Mouse (Mus musculus) heart, postnatal 4 days (tissue): ENCODE measurements at regions not wholly inside any gene's neighbourhood (a gene's known extent, or its start where the extent isn't known, plus 50 kb on each side); places are given as distances from the start of the nearest gene placed in this dataset.

Experiments
- DNase-seq: peaks from one replicate; pipeline ENCODE4 v3.0.0; 2021

DNA sequence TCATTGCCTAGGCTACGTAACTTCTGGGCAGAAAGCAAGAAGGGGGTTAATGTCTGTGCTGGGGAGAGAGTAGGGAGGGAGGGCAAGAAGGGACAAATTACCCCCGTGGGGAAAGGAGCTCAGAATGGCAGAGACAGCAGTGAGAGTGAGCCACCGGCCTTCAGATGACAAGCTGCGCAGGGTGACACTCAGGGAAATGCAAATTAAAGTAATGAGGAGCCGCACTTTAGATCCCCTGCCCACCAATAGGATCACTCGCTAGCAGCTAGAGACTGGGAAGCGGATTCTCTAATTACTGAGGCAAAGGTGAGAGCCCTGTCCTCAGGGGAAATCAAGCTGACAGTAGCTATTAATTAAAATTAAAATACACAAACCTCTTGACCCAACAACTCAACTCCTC is 202.5 kb downstream of the Arhgef10l start:
- DNase-seq = no peak

DNA sequence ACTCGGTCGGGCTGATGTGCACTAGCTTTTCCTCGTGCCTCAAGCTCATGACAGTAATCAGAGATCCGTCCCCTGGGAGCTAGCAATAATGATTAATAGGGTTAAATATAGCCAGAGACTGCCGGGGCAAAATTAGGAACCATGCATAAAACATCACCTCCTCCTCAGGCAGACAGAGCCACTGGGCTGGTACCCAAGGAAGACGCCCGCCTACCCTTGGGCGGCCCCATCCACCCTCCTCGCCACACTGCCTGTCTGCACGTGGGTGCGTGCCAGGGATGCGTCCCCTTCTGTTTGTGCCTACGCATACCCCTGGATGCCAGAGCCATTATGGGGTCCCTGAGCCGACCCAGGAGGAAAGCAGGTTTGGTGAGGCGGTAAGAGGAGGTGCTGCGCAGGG is 204.5 kb downstream of the Arhgef10l start:
- no peak for DNase-seq

DNA sequence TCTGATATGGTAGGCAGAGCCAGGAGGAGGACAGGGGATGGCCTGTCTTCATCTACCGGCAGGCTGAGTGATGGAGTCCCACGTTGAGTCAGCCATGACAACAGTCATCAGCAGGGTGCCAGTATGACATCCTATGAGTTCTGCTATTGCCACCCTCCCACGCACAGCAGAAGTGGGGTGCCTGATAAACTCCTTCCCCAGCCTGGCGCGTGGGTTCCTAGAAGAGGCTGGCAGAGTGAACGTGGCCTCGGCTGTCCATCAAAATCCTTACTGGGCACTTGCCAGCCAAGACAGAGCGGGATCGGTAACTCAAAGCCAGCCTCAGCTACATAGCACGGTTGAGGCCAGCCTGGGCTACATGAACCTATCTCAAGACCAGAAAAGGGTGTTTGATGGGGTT is 202.5 kb upstream of the Igsf21 start:
- no peak for DNase-seq

- no peak for DNase-seq
Measured at GRCm38 (mm10) chr4:140446455-140446854, 199.9 kb upstream of the Igsf21 start.

- no peak for DNase-seq
Measured at GRCm38 (mm10) chr4:140445931-140446330, 199.3 kb upstream of the Igsf21 start.

DNA sequence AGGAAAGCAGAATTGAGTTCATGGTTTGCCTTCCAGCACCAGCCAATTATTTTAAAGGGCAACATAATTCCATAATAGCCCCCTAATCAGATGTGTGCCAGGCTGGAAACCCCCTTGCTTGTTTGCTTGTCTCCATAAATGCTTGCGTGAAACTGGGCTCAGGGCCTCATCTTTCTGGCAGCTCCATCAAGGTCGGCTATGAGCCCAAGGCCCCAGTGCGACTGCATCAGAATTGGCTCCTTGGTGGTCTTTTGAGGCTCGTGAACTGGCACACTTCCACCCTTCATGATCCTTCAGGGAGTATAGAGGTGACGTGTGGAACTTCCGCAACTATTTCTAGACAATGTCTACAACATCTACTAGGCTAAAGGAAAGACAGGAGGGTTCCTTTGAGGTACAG is 196.6 kb upstream of the Igsf21 start:
- DNase-seq = no peak

DNA sequence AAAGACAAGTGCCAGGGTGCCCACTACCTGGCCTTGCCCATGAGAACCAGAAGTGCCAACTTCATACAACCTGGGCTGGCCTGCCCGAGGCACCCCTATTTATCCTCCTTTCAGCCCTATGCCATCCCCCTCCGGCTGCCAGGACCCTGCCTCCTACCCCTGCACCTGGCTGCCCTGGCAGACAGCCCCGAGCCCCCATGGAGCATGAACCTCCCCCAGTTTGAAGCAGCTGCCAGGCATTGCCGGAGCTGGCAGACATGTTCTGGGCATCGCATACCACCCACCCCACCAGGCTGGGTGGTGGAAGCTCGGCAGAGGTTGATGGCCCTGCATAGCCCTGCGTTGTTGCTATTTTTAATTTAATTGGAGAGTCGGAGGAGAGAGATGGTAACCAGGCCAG is 195.2 kb upstream of the Igsf21 start:
- no peak for DNase-seq

GRCm38 (mm10) chr4:140439856-140440255 is 193.3 kb upstream of the Igsf21 start:
- DNase-seq = peak; percentile 76

GRCm38 (mm10) chr4:140436030-140436429 is 189.4 kb upstream of the Igsf21 start:
- DNase-seq = no peak

DNA sequence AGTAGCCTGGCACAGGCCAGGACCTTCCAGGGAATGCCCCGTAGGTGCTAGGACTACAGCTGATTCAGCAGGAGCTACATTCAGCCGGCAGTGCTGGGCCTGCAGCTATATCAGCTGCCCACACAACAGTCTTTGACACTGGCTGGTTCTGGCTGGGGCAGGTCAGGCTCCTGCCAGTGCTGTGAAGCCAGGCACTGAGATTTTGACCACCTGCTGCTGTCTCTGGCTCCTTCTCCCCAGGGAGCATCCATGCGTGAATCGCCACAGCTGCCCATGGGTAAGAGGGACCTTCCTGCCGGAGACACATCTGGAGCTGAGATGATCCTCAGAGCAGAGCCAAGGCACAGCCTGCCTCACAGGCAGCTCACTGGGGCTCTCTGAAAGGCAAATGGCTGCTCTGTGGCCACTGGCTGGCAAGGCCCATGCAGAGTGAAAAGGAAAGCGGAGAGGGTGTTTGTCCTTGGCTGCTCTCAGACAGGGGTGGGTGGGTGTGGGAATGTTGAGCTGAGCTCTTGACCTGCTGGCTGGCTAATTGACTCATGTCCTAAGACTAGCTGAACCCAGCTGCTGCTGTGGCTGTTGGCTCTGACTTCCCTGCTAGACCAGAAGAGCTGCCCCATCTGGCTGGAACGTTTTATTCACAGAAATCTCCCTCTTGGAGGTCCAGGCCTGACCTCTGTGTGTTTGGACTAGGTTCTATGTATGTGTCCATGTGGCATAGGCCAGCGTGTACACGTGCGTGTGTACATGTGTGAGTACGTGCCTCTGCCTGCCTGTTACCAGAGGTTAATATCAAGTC is 187.4 kb upstream of the Igsf21 start:
- no peak for DNase-seq

GRCm38 (mm10) chr4:140432101-140432500 is 185.5 kb upstream of the Igsf21 start:
- no peak for DNase-seq

- DNase-seq = no peak
Measured at GRCm38 (mm10) chr4:140427039-140427438, 180.5 kb upstream of the Igsf21 start.

DNA sequence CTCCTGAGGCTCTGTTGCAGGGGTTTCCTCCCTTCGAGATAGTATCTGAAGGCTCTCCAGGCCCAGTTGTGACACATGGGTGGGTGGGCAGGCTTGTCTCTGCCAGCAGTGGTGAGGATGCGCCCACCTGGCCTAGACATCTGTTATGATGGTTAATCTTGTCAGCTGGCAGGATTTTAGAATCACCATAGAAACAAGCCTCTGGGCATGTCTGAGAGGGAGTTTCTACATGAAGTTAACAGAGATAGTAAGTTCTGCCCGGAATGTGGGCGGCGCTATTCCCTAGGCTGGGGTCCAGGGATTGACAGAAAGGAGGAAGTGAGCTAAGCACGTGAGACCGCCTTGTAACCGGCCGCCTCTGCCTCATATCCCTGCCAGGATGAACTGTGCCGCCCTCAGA is 177.2 kb upstream of the Igsf21 start:
- no peak for DNase-seq

GRCm38 (mm10) chr4:140421926-140422585 is 175.5 kb upstream of the Igsf21 start:
- DNase-seq = peak; percentile 8

DNA sequence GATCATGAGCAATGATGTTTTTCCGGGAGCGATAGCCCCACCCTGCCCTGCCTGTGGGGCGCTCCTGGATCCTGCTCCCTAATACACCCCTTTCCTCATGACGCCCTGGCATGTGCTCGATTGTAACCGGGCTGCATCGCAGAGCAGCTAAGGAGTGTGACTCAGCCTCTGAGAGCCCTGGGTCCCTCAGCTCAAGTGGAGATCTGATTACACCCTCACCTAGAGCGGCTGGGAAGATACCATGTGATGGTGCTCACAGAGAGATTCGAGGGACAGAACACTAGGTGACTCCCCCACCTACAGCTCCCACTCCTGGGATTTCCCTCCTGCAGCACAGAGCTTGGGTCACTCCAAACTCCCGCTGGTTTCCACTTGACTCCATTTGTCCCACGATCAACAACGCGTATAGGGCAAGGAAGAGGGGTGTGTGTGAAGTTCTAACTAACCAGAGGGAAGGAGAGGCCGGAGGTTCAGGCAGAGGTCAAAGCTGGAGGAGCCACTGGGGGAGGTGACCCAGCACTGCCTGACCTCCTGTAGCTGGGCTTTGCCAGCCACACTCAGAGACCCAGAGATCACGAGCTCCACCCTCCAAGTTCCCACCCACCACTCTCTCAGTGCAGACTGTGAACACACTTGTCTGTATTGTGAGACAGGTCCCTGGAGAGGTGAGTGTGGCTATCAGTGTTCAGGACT is 173.3 kb upstream of the Igsf21 start:
- DNase-seq = no peak

DNA sequence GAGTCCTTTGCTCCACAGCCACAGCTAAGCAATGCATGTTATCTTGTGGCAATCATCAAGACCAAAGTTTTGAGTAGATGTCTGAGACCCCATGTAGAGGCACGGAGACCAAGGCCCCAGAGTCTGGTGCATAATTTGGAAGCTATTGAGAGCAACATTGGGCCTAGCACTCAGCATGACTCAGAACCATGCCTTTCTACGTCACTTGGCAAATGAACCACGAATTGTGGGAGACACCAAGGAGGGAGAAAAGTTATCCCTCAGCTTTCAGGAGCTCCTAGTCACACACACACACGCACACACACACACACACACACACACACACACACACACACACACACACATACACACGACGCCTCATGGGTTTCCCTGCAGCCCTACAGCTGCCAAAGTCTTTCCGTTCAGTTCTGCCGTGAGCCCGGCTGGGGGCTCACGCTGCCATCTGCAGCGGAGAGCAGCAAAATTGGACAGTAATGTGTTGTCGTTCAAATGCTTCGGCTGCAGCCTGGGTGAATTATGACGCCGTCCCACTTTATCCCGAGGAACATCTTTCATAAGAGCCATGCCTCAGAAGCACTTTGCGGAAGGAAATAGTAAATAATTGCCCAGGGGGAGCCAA is 165.8 kb upstream of the Igsf21 start:
- DNase-seq = no peak

GRCm38 (mm10) chr4:140408446-140408845 is 161.9 kb upstream of the Igsf21 start:
- DNase-seq = no peak

- DNase-seq = no peak
Measured at GRCm38 (mm10) chr4:140406913-140407312, 160.3 kb upstream of the Igsf21 start.

DNA sequence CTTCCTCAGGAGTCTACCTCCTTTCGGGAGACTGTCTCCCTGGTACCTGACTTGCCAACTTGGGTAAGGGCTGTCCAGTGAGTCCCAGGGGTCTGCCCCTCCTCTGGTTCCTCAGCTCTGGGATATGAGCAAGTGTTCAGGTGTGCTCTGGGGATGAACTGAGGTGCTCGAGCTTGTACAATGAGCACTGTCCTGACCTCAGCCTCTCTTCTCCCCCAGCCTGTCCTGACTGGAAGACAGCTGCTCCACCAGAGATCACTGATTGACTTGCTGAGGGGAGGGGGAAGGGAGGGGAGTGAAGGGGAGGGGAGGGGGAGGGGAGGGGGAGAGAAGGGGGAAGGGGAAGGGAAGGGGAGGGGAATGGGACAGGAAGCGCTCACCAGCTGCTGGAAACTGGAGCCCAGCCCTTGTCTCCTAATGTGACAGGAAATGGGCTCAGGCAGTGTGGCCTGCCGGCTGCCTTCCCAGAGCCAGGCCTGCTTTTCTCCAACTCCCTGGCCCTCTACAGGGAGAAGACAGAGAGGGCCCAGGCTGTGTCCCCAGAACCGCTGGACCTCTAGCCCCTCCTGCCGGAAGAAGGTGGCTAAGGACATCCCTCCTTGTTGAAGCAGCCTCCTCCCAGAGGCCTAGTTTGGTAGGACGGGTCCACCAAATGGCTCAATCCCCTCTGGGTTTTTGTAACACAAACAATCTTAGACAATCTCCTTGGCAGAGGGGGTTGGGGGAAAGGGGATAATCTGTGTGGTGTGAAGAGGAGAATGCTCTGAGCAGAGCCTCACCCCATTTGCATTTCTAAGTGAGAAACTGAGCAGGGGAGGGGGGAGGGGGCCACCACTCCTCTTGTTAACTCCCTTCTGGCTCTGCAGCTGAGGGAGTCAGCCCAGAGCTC is 159.7 kb upstream of the Igsf21 start:
- DNase-seq = peak; percentile 56

DNA sequence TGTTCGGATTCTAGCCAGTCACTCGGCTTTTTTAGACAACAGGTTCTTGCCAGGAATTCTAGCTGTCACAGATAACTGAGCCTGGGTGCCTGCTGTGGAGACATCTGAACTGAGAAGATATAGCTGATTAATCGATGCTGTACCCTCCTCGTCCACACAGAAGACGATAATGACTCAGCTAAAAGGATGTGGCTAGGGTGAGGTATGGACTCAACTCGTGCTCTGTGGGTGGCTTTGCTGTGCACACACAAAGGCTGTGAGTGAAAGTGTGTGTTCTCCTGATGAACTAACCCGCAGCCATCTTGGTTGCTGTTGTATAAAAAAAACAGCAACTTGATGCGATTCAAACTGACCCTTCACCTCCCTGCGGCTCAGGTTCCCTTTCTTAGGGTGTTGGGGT is 158.8 kb upstream of the Igsf21 start:
- no peak for DNase-seq

DNA sequence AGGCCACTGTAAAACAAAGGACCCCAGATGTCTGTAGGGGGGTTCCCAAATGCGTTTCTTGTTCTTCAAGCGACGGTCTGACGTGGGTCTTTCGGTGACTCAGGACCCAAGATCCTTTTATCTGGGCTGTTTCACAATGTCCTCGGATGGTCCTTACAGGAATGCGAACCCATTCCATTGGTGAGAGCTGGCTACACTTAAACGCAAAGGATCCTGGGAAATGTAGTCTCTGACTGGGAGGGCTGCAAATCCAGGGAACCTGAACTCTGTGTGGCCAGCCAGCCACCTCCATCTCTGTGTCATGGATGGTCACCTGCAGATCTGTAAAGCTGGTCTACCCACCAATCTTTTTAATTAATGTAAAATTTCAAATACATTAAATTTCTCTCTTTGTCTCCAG is 156.5 kb upstream of the Igsf21 start:
- no peak for DNase-seq

DNA sequence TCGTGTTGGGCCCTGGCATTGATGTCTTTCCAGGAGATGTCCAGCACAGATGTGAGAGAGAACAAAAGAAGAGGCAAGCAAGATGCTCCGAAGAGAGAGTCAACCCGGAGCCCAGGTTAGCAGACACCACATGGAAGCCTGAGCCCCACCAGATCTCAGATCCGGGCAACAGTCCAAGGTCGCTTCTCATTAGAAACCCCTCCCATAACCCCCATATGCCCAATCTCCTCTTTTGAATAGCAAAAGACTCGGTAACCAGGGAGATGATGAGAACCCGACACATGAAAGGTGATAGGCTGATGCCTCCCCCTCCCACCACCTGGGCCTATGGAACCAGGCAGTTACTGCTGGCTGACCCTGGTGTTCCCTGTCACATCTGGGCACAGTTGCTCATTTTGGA is 155.7 kb upstream of the Igsf21 start:
- DNase-seq = no peak
